Mouse (Mus musculus) urinary bladder, postnatal 0 days (tissue): ENCODE measurements around the gene Eif3f. TPM values are rescaled to one million over a fixed set of nuclear protein-coding genes. Genes with fewer than 3 reads are reported as not detected.

Experiments used
- polyA plus RNA-seq: library from polyadenylated mRNA; unstranded; fragments of >200 nt; fragmentation: Nextera tagmentation; extraction: Ambion mirVana; gene quantifications from 2 replicates; pipeline ENCODE4 v1.2.1, GENCODE M21; 2015

Gene Eif3f
- 65.8 and 73.9 TPM in 2 replicates for polyA plus RNA-seq

GRCm38 (mm10) chr7:108933794-108934731 lies at the start of gene Eif3f:
Gene Eif3f, plus strand, starts transcription at chr7:108934417.

GRCm38 (mm10) chr7:108884906-108885305 lies 49.3 kb upstream of the Eif3f start, which contains the start of gene Olfr518:
Gene Olfr518, minus strand, starts transcription at chr7:108885006.

GRCm38 (mm10) chr7:108894320-108894719 lies 39.9 kb upstream of the Eif3f start, which contains the start of gene Olfr519:
Gene Olfr519, minus strand, starts transcription at chr7:108894420.

GRCm38 (mm10) chr7:108929726-108930393 lies 4.4 kb upstream of the Eif3f start, which contains the start of gene Nlrp10:
Gene Nlrp10, minus strand, starts transcription at chr7:108930178.

DNA sequence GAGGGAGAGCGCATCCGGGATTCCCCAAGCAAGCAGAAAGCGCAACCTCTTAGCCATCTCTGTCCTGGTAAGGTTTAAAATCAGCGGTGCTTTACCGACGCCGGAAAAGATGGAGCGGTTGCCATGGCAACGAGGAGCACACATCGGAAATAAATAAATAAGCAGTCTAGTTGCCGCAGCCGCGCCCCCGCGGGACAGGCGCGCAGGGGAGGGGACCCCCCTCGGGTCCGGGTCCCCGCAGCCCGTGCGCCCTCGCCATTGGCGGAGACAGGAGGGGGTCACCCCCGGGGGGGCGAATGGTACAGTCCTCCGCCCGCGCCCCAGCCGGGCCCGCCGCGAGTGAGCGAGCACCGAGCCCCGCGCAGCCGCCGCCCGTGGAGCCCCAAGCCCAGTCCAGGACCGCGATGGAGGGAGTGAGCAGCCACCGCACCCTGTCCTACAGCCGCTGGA lies 16.1 kb downstream of the Eif3f start, which contains the start of gene Tub:
Tub (plus strand) TSS at position 27 of the 450 bp plus-strand sequence.

Other genes with a start within 250 kb of the Eif3f start
- not detected in 2 replicates for gene Olfr512, start 221.1 kb upstream of the Eif3f start, polyA plus RNA-seq
- not detected in 2 replicates for gene Olfr513, start 183.4 kb upstream of the Eif3f start, polyA plus RNA-seq
- gene Olfr514, start 108.4 kb upstream of the Eif3f start, polyA plus RNA-seq, result not detected in 2 replicates
- gene Olfr516, start 83.9 kb upstream of the Eif3f start, polyA plus RNA-seq, result not detected in 2 replicates
- gene Olfr517, start 62.0 kb upstream of the Eif3f start, polyA plus RNA-seq, result not detected in 2 replicates
- gene Olfr518, start 49.4 kb upstream of the Eif3f start, polyA plus RNA-seq, result not detected in 2 replicates
- gene Olfr519, start 40.0 kb upstream of the Eif3f start, polyA plus RNA-seq, result not detected in 2 replicates
- 0.11 and 0.16 TPM in 2 replicates for gene Nlrp10, start 4.2 kb upstream of the Eif3f start, polyA plus RNA-seq
- gene Tub, start 15.9 kb downstream of the Eif3f start, polyA plus RNA-seq, result 0.60 and 0.96 TPM in 2 replicates
- gene Ric3, start 148.9 kb downstream of the Eif3f start, polyA plus RNA-seq, result 2.0 and 2.6 TPM in 2 replicates
- 13.2 and 13.4 TPM in 2 replicates for gene Lmo1, start 240.8 kb downstream of the Eif3f start, polyA plus RNA-seq